Mouse (Mus musculus) intestine, embryonic 14.5 days (tissue): ENCODE data around the gene Cfdp1. TPM values are rescaled to one million over a fixed set of nuclear protein-coding genes. Genes with fewer than 3 reads are reported as not detected.

Source experiments
- ATAC-seq: fragments of 200-750 bp; cut with Nextera tagmentation; replicated peaks from 2 replicates; pipeline ENCODE4 v1.8.0; 2017; ENCODE audit warnings: low read depth, moderate number of reproducible peaks, moderate TSS enrichment, moderate library complexity; ENCODE audit not compliant: low FRiP score, low TSS enrichment
- DNase-seq: peaks from one replicate; pipeline ENCODE4 v3.0.0-alpha.2; 2018; ENCODE audit warnings: low spot score
- H3K27ac ChIP-seq: fragments of 300-500 bp; sonication (generic); 2 replicates; pipeline ENCODE4 v1.5.1; 2014; ENCODE audit warnings: low read depth, mild to moderate bottlenecking, control low read depth
- H3K27me3 ChIP-seq: fragments of 300-500 bp; sonication (generic); replicated peaks from 2 replicates; pipeline ENCODE4 v1.6.1; 2014; ENCODE audit warnings: low read length, control low read depth; ENCODE audit not compliant: control insufficient read depth, insufficient read depth
- H3K36me3 ChIP-seq: fragments of 300-500 bp; sonication (generic); 2 replicates; pipeline ENCODE4 v1.6.1; 2014; ENCODE audit warnings: low read length, control low read depth; ENCODE audit not compliant: control insufficient read depth, insufficient read depth
- H3K4me1 ChIP-seq: fragments of 300-500 bp; sonication (generic); replicated peaks from 2 replicates; pipeline ENCODE4 v1.6.1; 2014; ENCODE audit warnings: low read length, control low read depth, mixed read lengths; ENCODE audit not compliant: control insufficient read depth, insufficient read depth
- H3K4me2 ChIP-seq: fragments of 300-500 bp; sonication (generic); 2 replicates; pipeline ENCODE4 v1.6.1; 2014; ENCODE audit warnings: low read length
- H3K4me3 ChIP-seq: fragments of 300-500 bp; sonication (generic); 2 replicates; pipeline ENCODE4 v1.5.1; 2014; ENCODE audit warnings: low read depth, low read length, control low read depth, mixed read lengths
- H3K9ac ChIP-seq: fragments of 300-500 bp; sonication (generic); 2 replicates; pipeline ENCODE4 v1.6.1; 2014; ENCODE audit warnings: mild to moderate bottlenecking, low read length
- H3K9me3 ChIP-seq: fragments of 300-500 bp; sonication (generic); 2 replicates; pipeline ENCODE4 v1.6.1; 2016; ENCODE audit warnings: low read length, control low read depth; ENCODE audit not compliant: control insufficient read depth
- WGBS: fragments of 180-500 bp; shearing (Covaris S2); extraction: QIAGEN DNeasy Blood & Tissue Kit; methylation state at CpG from one replicate; pipeline ENCODE4 v1.1.7; 2014; 5-methylcytosine and 5-hydroxymethylcytosine counted together
- polyA plus RNA-seq: library from polyadenylated mRNA; unstranded; fragments of >200 nt; fragmentation: Nextera tagmentation; extraction: Ambion mirVana; gene quantifications from 2 replicates; pipeline ENCODE4 v1.2.1, GENCODE M21; 2014

The Cfdp1 gene
- polyA plus RNA-seq, 1 experiment from 2014 or later = 166 TPM

DNA sequence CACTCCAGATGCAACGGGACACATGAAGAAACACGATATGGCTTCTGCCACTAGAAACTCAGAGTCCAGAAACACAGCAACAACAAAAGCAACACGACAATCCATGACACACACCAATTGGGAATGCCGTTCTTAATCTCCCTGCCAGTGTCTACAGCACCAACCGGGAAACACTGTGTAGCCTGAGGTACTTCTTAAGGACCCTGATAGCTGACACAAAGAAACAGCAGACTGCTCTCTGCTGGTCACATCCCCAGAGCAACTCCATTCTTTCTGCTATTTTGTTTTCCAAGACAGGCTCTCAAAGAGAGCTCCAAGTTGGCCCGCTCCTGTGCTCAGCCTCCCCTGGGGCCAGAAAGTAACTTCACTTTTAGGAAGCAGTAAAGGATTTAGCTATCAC lies 20.1 kb downstream of the Cfdp1 start:
- H3K36me3 ChIP-seq = peaks cover 78% of the 10 kb centered on the region

DNA sequence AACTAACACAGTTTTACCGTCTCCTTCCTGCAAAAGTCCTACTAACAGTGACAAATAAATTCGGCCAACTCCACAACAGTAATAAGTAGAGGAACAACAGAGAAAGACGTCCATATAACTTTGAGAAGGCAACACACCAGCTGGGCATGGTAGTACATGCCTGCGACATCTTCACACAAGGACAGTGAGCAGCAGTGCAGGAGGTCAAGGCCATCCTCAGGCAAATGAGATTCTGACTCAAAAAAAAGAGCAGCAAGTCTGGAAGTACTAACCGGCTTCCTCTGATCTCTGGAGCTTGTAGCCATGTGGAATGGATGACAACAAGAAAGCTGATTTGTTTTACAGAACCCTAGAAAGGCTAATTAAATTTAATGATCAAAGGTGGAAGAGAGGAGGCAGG lies 21.1 kb downstream of the Cfdp1 start:
- Histone ChIP-seq H3K4me2 (no peak overlapping the region), H3K9ac (no peak overlapping the region), H3K9me3 (no peaks in the 10 kb centered on the region), H3K36me3 (peaks cover 80% of the 10 kb centered on the region), H3K27ac (no peak overlapping the region), H3K4me3 (no peak overlapping the region), H3K27me3 (no peaks in the 10 kb centered on the region), H3K4me1 (no peaks in the 10 kb centered on the region)
- 79% methylated on average over 5 of the region's 5 CpGs for WGBS
- no peak for DNase-seq
- ATAC-seq = no peak

More for the DNA sequence above, 20.1 kb downstream of the Cfdp1 start:
- Histone ChIP-seq H3K9ac (no peak overlapping the region), H3K4me1 (no peaks in the 10 kb centered on the region), H3K27me3 (no peaks in the 10 kb centered on the region), H3K9me3 (no peaks in the 10 kb centered on the region), H3K4me3 (no peak overlapping the region), H3K27ac (no peak overlapping the region), H3K4me2 (no peak overlapping the region)
- DNase-seq (no peak), ATAC-seq (no peak)
- 66% methylated on average over 6 of the region's 6 CpGs for WGBS

DNA sequence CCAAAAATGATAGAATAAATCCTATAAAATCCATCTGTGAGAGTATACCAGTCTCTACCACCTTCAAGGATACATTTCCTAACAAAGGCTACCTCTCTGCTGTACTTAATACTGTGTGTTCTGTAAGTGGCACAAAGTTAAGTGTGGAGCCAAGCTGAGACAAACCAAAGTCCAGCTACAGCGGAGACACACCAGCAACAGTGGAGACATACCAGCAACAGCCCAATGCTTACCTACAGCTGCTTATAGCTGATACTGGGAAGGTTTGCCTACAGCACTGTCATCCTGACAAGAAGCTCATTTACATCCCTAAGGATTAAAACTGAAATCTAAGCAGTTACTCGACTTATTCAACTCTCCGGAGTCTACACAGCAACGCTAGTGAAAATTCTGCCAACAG lies 22.1 kb downstream of the Cfdp1 start:
- Histone ChIP-seq H3K36me3 (peaks cover 74% of the 10 kb centered on the region), H3K27ac (peak overlapping the region; percentile 5; the same call in 1 of the 2 replicates)
- 75% methylated on average over 4 of the region's 4 CpGs for WGBS

DNA sequence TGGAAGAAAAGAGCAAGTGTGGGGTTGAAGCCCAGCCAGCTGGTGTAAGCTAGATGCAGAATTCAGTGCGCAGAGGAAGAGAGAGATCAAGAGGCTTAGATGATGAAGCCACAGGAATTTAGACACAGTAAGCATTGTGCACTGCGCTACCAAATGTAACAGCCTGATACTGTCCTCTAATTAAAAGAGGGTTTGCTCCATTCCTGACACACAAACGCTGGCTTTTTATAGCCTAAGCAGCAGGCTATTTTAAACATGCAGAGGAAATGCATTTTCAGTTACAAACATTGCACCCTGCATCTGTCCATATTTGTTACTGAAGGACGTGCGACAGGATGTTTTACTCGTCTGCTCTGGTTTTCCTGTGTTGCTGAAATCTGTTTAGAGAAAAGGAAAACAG lies 25.5 kb downstream of the Cfdp1 start:
- H3K36me3 ChIP-seq = peaks cover 64% of the 10 kb centered on the region
- peak overlapping the region; percentile 82 for H3K27ac ChIP-seq
- 58% methylated on average over 6 of the region's 6 CpGs for WGBS
- no peak overlapping the region for H3K4me3 ChIP-seq
- H3K9ac ChIP-seq = no peak overlapping the region
- no peaks in the 10 kb centered on the region for H3K9me3 ChIP-seq
- no peaks in the 10 kb centered on the region for H3K27me3 ChIP-seq
- no peaks in the 10 kb centered on the region for H3K4me1 ChIP-seq
- H3K4me2 ChIP-seq = no peak overlapping the region
- no peak for DNase-seq
- ATAC-seq = no peak

More for the DNA sequence above, 22.1 kb downstream of the Cfdp1 start:
- ATAC-seq = no peak
- no peak for DNase-seq
- no peaks in the 10 kb centered on the region for H3K9me3 ChIP-seq
- H3K4me3 ChIP-seq = no peak overlapping the region
- no peaks in the 10 kb centered on the region for H3K27me3 ChIP-seq
- no peak overlapping the region for H3K4me2 ChIP-seq
- H3K4me1 ChIP-seq = no peaks in the 10 kb centered on the region
- no peak overlapping the region for H3K9ac ChIP-seq

DNA sequence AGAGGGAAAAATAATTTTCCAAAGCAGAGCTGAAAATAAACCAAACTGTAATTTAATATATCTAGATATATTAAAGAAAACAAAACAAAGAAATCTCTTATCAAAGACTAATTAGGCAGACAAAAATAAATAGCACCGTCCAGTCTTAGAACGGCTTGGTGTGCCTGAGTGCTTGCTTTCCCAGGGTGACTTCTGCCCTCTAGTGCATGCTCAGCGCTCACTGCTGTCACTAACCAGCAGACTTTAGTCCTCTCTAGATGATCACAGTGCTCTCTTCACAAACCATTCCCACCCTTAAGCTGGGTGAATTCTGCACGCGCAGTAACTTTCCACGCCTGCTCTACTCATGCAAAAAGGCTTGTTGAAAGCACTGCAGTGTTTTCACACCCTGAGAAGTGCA lies 28.9 kb downstream of the Cfdp1 start:
- peaks cover 54% of the 10 kb centered on the region for H3K36me3 ChIP-seq
- no peak overlapping the region for H3K9ac ChIP-seq
- 73% methylated on average over 6 of the region's 6 CpGs for WGBS
- H3K27me3 ChIP-seq = no peaks in the 10 kb centered on the region
- no peaks in the 10 kb centered on the region for H3K9me3 ChIP-seq
- no peaks in the 10 kb centered on the region for H3K4me1 ChIP-seq
- no peak overlapping the region for H3K27ac ChIP-seq
- H3K4me3 ChIP-seq = no peak overlapping the region
- ATAC-seq (no peak), DNase-seq (no peak)
- H3K4me2 ChIP-seq = no peak overlapping the region

DNA sequence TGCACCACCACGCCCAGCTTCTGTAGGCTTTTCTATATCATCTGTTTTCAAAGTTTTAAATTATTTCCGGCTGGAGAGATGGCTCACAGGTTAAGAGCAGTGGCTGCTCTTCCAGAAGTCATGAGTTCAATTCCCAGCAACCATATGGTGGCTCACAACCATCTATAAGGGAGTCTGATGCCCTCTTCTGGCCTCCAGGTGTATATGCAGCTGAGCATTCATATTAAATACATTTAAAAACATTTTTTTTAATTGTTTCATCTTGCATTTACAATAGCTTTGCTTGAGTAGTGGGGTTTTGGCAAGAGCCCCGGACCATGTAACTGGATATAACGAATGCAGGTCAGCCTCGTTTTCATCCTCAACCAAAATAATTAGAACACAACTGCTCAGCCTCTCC lies 29.8 kb downstream of the Cfdp1 start:
- 95% methylated on average over 5 of the region's 5 CpGs for WGBS
- H3K4me1 ChIP-seq = no peaks in the 10 kb centered on the region
- H3K4me3 ChIP-seq = no peak overlapping the region
- DNase-seq (no peak), ATAC-seq (no peak)
- no peak overlapping the region for H3K4me2 ChIP-seq
- no peak overlapping the region for H3K27ac ChIP-seq
- no peaks in the 10 kb centered on the region for H3K27me3 ChIP-seq
- peaks cover 52% of the 10 kb centered on the region for H3K36me3 ChIP-seq
- H3K9me3 ChIP-seq = no peaks in the 10 kb centered on the region
- no peak overlapping the region for H3K9ac ChIP-seq

DNA sequence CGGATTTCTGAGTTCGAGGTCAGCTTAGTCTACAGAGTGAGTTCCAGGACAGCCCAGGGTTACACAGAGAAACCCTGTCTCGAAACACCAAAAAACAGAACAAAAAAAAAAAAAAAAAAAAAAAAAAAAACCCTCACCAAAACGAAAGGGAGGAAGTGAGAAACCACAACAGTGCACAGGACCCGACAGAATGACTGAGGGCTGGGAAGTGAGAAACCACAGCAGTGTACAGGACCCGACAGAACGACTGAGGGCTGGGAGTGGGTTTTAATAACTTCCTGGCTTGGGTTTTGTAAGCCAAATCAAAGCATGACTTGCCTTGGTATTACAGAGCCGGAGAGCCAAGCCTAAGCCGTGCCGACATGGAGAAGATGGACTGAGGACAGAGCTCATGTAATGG lies 32.9 kb downstream of the Cfdp1 start:
- no peaks in the 10 kb centered on the region for H3K9me3 ChIP-seq
- 85% methylated on average over 10 of the region's 10 CpGs for WGBS
- H3K9ac ChIP-seq = no peak overlapping the region
- no peak overlapping the region for H3K4me2 ChIP-seq
- H3K36me3 ChIP-seq = peaks cover 35% of the 10 kb centered on the region
- no peaks in the 10 kb centered on the region for H3K4me1 ChIP-seq
- ATAC-seq (no peak), DNase-seq (no peak)
- H3K4me3 ChIP-seq = no peak overlapping the region
- no peak overlapping the region for H3K27ac ChIP-seq
- no peaks in the 10 kb centered on the region for H3K27me3 ChIP-seq

DNA sequence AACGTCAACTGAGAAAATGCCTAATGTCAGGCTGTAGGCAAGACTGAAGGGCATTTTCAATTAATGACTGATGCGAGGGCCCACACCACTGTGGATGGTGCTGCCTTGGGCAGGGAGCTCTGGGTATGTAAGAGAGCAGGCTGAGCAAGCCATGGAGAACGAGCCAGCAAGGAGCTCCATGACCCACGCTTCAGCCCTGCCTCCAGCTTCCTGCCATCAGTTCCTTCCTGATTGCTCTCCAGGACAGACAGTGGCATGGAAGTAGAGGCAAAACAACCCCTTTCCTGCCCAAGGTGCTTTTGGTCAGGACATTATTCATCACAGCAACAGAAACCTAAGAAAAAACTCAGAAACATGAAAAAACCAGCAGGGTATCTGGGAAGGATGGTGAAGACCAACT lies 33.4 kb downstream of the Cfdp1 start:
- Histone ChIP-seq H3K4me2 (no peak overlapping the region), H3K4me3 (no peak overlapping the region), H3K27me3 (no peaks in the 10 kb centered on the region), H3K36me3 (peaks cover 35% of the 10 kb centered on the region), H3K27ac (peak overlapping the region; percentile 11; the same call in 1 of the 2 replicates), H3K4me1 (no peaks in the 10 kb centered on the region), H3K9me3 (no peaks in the 10 kb centered on the region), H3K9ac (no peak overlapping the region)
- WGBS = 84% methylated on average over 4 of the region's 4 CpGs
- no peak for DNase-seq
- no peak for ATAC-seq

DNA sequence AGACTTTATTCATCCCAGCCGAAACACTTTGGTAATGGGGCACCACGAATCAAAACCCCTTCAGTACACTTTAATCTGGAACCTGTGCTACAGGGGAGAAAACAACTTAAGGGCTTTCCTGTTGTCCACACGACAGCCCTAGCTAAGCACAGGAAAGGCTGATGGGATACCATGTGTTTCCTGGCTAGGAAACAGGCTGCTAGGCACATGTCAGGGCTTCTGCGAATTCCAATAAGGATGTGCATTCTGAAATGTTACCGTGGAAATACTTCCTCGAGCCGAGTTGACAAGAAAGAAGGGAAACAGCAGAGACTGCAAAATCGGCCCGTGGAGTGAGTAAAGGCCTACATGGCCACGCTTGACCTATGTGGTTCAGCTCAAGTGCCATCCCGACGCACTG lies 34.1 kb downstream of the Cfdp1 start:
- ATAC-seq (no peak), DNase-seq (no peak)
- Histone ChIP-seq H3K27ac (peak overlapping the region; percentile 11; the same call in 1 of the 2 replicates), H3K27me3 (no peaks in the 10 kb centered on the region), H3K9ac (no peak overlapping the region), H3K36me3 (peaks cover 36% of the 10 kb centered on the region), H3K9me3 (no peaks in the 10 kb centered on the region), H3K4me1 (no peaks in the 10 kb centered on the region), H3K4me2 (no peak overlapping the region), H3K4me3 (no peak overlapping the region)
- WGBS = 89% methylated on average over 12 of the region's 12 CpGs
